32 mouse cellular contexts compared by ENCODE assay signal in the genomic region with DNA sequence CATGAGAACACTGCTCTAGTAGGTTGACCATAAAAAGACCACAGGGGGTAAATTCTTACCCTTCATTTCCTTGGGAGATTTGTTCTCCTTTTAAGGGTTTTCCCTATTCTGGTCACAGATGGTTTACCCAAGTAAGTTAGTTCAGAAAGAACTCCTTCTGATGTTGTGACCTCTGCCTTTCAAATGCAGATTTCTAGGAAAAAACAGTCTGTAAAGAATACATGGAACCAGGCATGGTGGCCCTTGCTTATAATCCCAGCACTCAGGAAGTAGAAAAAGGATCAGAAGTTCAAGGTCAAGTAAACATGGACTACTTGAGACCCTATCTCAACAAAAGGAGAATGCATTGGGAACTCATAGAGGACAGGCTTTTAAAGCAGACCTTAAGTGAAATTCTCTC.
"Had no signal": no experiment of that assay in that cellular context is flagged by ENCODE, and none has a peak within 500 bp of the region (broad histone marks: within the 10 kb centered on the region; RNA-seq: fewer than 3 reads in every experiment).

No protein-coding gene starts in this region.

- H3K27me3 ChIP-seq: limb, embryonic 12.5 days; limb, embryonic 13.5 days; limb, embryonic 15.5 days; liver, embryonic 12.5 days; liver, embryonic 13.5 days; liver, embryonic 15.5 days; lung, embryonic 15.5 days; megakaryocyte, embryonic 14.5 days; midbrain, embryonic 12.5 days; midbrain, embryonic 13.5 days; midbrain, embryonic 15.5 days; neural tube, embryonic 12.5 days had no signal

- H3K4me3 ChIP-seq: limb, embryonic 10.5 days; limb, embryonic 12.5 days; limb, embryonic 13.5 days; limb, embryonic 15.5 days; liver, embryonic 12.5 days; liver, embryonic 13.5 days; liver, embryonic 15.5 days; lung, embryonic 15.5 days; megakaryocyte, embryonic 14.5 days; midbrain, embryonic 10.5 days; midbrain, embryonic 12.5 days; midbrain, embryonic 13.5 days; midbrain, embryonic 15.5 days; myocyte; neural tube, embryonic 12.5 days had no signal

- DNase-seq: left cerebral cortex, postnatal 4 days; liver; liver, embryonic 13.5 days; liver, postnatal 0 days; lung, adult 18-20 months; lung, adult 2 months; lung, embryonic 14.5 days; lung, postnatal 10 days; lung, postnatal 14 days; lung, postnatal 36 days; lung, postnatal 4 days; midbrain, embryonic 14.5 days had no signal

- H3K4me1 ChIP-seq: limb, embryonic 10.5 days; limb, embryonic 12.5 days; limb, embryonic 13.5 days; limb, embryonic 15.5 days; liver, embryonic 12.5 days; liver, embryonic 13.5 days; liver, embryonic 15.5 days; lung, embryonic 15.5 days; megakaryocyte, embryonic 14.5 days; midbrain, embryonic 10.5 days; midbrain, embryonic 12.5 days; midbrain, embryonic 13.5 days; midbrain, embryonic 15.5 days; neural tube, embryonic 12.5 days had no signal

- H3K27ac ChIP-seq: limb, embryonic 10.5 days; limb, embryonic 12.5 days; limb, embryonic 13.5 days; limb, embryonic 15.5 days; liver, embryonic 12.5 days; liver, embryonic 13.5 days; liver, embryonic 14.5 days; liver, embryonic 15.5 days; lung, embryonic 15.5 days; macrophage; midbrain, embryonic 10.5 days; midbrain, embryonic 12.5 days; midbrain, embryonic 13.5 days; midbrain, embryonic 15.5 days; neural tube, embryonic 12.5 days had no signal

- H3K9me3 ChIP-seq: limb, embryonic 10.5 days; limb, embryonic 12.5 days; limb, embryonic 13.5 days; limb, embryonic 15.5 days; liver, embryonic 12.5 days; liver, embryonic 13.5 days; liver, embryonic 15.5 days; lung, embryonic 15.5 days; megakaryocyte, embryonic 14.5 days; midbrain, embryonic 10.5 days; midbrain, embryonic 12.5 days; midbrain, embryonic 13.5 days; midbrain, embryonic 15.5 days; neural tube, embryonic 12.5 days had no signal

- ATAC-seq: liver, embryonic 12.5 days; liver, postnatal 0 days; lung, postnatal 0 days; midbrain, embryonic 13.5 days; midbrain, embryonic 15.5 days; midbrain, embryonic 16.5 days had no signal

- H3K4me2 ChIP-seq: limb, embryonic 12.5 days; limb, embryonic 13.5 days; limb, embryonic 15.5 days; liver, embryonic 11.5 days; liver, embryonic 12.5 days; liver, embryonic 13.5 days; liver, embryonic 15.5 days; lung, embryonic 14.5 days; lung, embryonic 15.5 days; midbrain, embryonic 11.5 days; midbrain, embryonic 12.5 days; midbrain, embryonic 13.5 days; midbrain, embryonic 15.5 days; neural tube, embryonic 12.5 days had no signal

- H3K9ac ChIP-seq: limb, embryonic 12.5 days; limb, embryonic 13.5 days; limb, embryonic 15.5 days; liver, embryonic 12.5 days; liver, embryonic 13.5 days; liver, embryonic 14.5 days; liver, embryonic 15.5 days; liver, postnatal 0 days; lung, embryonic 14.5 days; lung, embryonic 15.5 days; midbrain, embryonic 12.5 days; midbrain, embryonic 13.5 days; midbrain, embryonic 15.5 days; neural tube, embryonic 12.5 days had no signal
